Mouse (Mus musculus) heart, embryonic 14.5 days (tissue): ENCODE data around the gene Mrps12. TPM values are rescaled to one million over a fixed set of nuclear protein-coding genes. Genes with fewer than 3 reads are reported as not detected.

ENCODE experiments used
- ATAC-seq: fragments of 200-750 bp; cut with Nextera tagmentation; 2 replicates; pipeline ENCODE4 v1.8.0; 2017; ENCODE audit warnings: low read depth, moderate TSS enrichment; ENCODE audit not compliant: insufficient number of reproducible peaks, insufficient read depth, low FRiP score
- H3K27ac ChIP-seq, 2 experiments: fragments of 200-500 bp in 1 of 2; fragments of 300-500 bp in 1 of 2; sonication (generic) in 1 of 2; replicated peaks in 1 of 2; 2 replicates each; pipeline ENCODE4 v1.5.1; 2012 to 2014; ENCODE audit warnings: low read depth in 2 of 2, low read length in 2 of 2, control low read depth in 1 of 2, mild to moderate bottlenecking in 1 of 2, mixed read lengths in 1 of 2; ENCODE audit not compliant: control insufficient read depth in 1 of 2, insufficient read depth in 1 of 2
- H3K27me3 ChIP-seq: fragments of 300-500 bp; sonication (generic); 2 replicates; pipeline ENCODE4 v1.6.1; 2014; ENCODE audit warnings: mild to moderate bottlenecking, low read length, control low read depth; ENCODE audit not compliant: control insufficient read depth, insufficient read depth
- H3K36me3 ChIP-seq: fragments of 300-500 bp; sonication (generic); 2 replicates; pipeline ENCODE4 v1.6.1; 2014; ENCODE audit warnings: mild to moderate bottlenecking, control low read depth, low read length, mixed read lengths; ENCODE audit not compliant: control insufficient read depth, insufficient read depth
- H3K4me1 ChIP-seq, 2 experiments: fragments of 200-500 bp in 1 of 2; fragments of 300-500 bp in 1 of 2; sonication (generic) in 1 of 2; 2 replicates each; pipeline ENCODE4 v1.6.1; 2012 to 2014; ENCODE audit warnings: low read length in 2 of 2, control low read depth in 1 of 2, mixed read lengths in 1 of 2; ENCODE audit not compliant: control insufficient read depth in 2 of 2, insufficient read depth in 2 of 2
- H3K4me2 ChIP-seq: fragments of 300-500 bp; sonication (generic); 2 replicates; pipeline ENCODE4 v1.6.1; 2014; ENCODE audit warnings: mild to moderate bottlenecking, low read length
- H3K4me3 ChIP-seq, 2 experiments: fragments of 200-500 bp in 1 of 2; fragments of 300-500 bp in 1 of 2; sonication (generic) in 1 of 2; 2 replicates each; pipeline ENCODE4 v1.5.1; 2012 to 2014; ENCODE audit warnings: low read length in 2 of 2, mild to moderate bottlenecking in 2 of 2, control low read depth in 1 of 2, low read depth in 1 of 2, moderate library complexity in 1 of 2; ENCODE audit not compliant: control insufficient read depth in 1 of 2, insufficient read depth in 1 of 2
- H3K9ac ChIP-seq: fragments of 300-500 bp; sonication (generic); 2 replicates; pipeline ENCODE4 v1.6.1; 2014; ENCODE audit warnings: mild to moderate bottlenecking, low read length
- H3K9me3 ChIP-seq: fragments of 300-500 bp; sonication (generic); 2 replicates; pipeline ENCODE4 v1.6.1; 2016; ENCODE audit warnings: low read length, control low read depth; ENCODE audit not compliant: control insufficient read depth
- WGBS: fragments of 180-500 bp; shearing (Covaris S2); extraction: QIAGEN DNeasy Blood & Tissue Kit; methylation state at CpG from one replicate; pipeline ENCODE4 v1.1.7; 2014; 5-methylcytosine and 5-hydroxymethylcytosine counted together
- polyA plus RNA-seq: library from polyadenylated mRNA; unstranded; fragments of >200 nt; fragmentation: Nextera tagmentation; extraction: Ambion mirVana; gene quantifications from 2 replicates; pipeline ENCODE4 v1.2.1, GENCODE M21; 2014

Gene Mrps12
- polyA plus RNA-seq, 1 experiment from 2014 or later: 135 TPM

GRCm38 (mm10) chr7:28732341-28733142 is 9.1 kb downstream of the Mrps12 start:
- 3% methylated on average over 58 of the region's 58 CpGs for WGBS
- Histone ChIP-seq H3K4me3 (peak overlapping the region; percentile 48 to 57), H3K27ac (no peak overlapping the region), H3K9ac (peak overlapping the region; percentile 56), H3K27me3 (no peaks in the 10 kb centered on the region), H3K36me3 (peaks cover 24% of the 10 kb centered on the region), H3K4me1 (peaks cover 7 to 8% of the 10 kb centered on the region in 2 experiments), H3K9me3 (peaks cover 6% of the 10 kb centered on the region), H3K4me2 (peak overlapping the region; percentile 87)
- peak; percentile 76 for ATAC-seq

GRCm38 (mm10) chr7:28727649-28728340 is 13.8 kb downstream of the Mrps12 start:
- Histone ChIP-seq H3K9ac (no peak overlapping the region), H3K4me3 (no peak overlapping the region), H3K4me2 (no peak overlapping the region), H3K36me3 (peaks cover 13% of the 10 kb centered on the region; the same call in 1 of the 2 replicates), H3K27ac (no peak overlapping the region), H3K9me3 (peaks cover 6% of the 10 kb centered on the region), H3K27me3 (no peaks in the 10 kb centered on the region), H3K4me1 (peaks cover 2 to 7% of the 10 kb centered on the region in 2 experiments)
- WGBS: 53% methylated on average over 10 of the region's 10 CpGs
- no peak for ATAC-seq

GRCm38 (mm10) chr7:28726600-28726999 is 15.0 kb downstream of the Mrps12 start:
- H3K4me1 ChIP-seq: peaks cover 0 to 2% of the 10 kb centered on the region in 2 experiments; a peak in 1 of 4 replicates
- no peak overlapping the region for H3K9ac ChIP-seq
- H3K9me3 ChIP-seq: peaks cover 6% of the 10 kb centered on the region
- H3K27me3 ChIP-seq: no peaks in the 10 kb centered on the region
- peaks cover 13% of the 10 kb centered on the region; the same call in 1 of the 2 replicates for H3K36me3 ChIP-seq
- no peak overlapping the region for H3K27ac ChIP-seq
- 8% methylated on average over 14 of the region's 14 CpGs for WGBS
- H3K4me2 ChIP-seq: no peak overlapping the region
- no peak overlapping the region for H3K4me3 ChIP-seq
- ATAC-seq: no peak

GRCm38 (mm10) chr7:28724613-28725012 is 17.0 kb downstream of the Mrps12 start:
- H3K4me2 ChIP-seq: no peak overlapping the region
- 95% methylated on average over 2 of the region's 2 CpGs for WGBS
- H3K27ac ChIP-seq: no peak overlapping the region
- H3K4me1 ChIP-seq: peaks cover 0 to 3% of the 10 kb centered on the region in 2 experiments; a peak in 2 of 4 replicates
- no peaks in the 10 kb centered on the region for H3K9me3 ChIP-seq
- ATAC-seq: no peak
- peaks cover 13% of the 10 kb centered on the region; the same call in 1 of the 2 replicates for H3K36me3 ChIP-seq
- no peak overlapping the region for H3K4me3 ChIP-seq
- no peaks in the 10 kb centered on the region for H3K27me3 ChIP-seq
- H3K9ac ChIP-seq: no peak overlapping the region

- Histone ChIP-seq H3K9ac (no peak overlapping the region), H3K36me3 (peaks cover 13% of the 10 kb centered on the region; the same call in 1 of the 2 replicates), H3K4me2 (no peak overlapping the region), H3K4me1 (peaks cover 3 to 9% of the 10 kb centered on the region in 2 experiments), H3K27me3 (no peaks in the 10 kb centered on the region), H3K9me3 (no peaks in the 10 kb centered on the region), H3K4me3 (no peak overlapping the region), H3K27ac (no peak overlapping the region)
- no peak for ATAC-seq
- WGBS: 90% methylated on average over 7 of the region's 7 CpGs
These were observed 19.5 kb downstream of the Mrps12 start for GRCm38 (mm10) chr7:28722079-28722478.

- Histone ChIP-seq H3K27me3 (no peaks in the 10 kb centered on the region), H3K4me1 (peaks cover 2 to 9% of the 10 kb centered on the region in 2 experiments), H3K4me3 (no peak overlapping the region), H3K9me3 (no peaks in the 10 kb centered on the region), H3K27ac (no peak overlapping the region), H3K4me2 (no peak overlapping the region), H3K9ac (no peak overlapping the region), H3K36me3 (peaks cover 13% of the 10 kb centered on the region; the same call in 1 of the 2 replicates)
- 71% methylated on average over 3 of the region's 3 CpGs for WGBS
- no peak for ATAC-seq
These were observed 20.7 kb downstream of the Mrps12 start for GRCm38 (mm10) chr7:28720753-28721537.

GRCm38 (mm10) chr7:28719650-28720049 is 22.0 kb downstream of the Mrps12 start:
- Histone ChIP-seq H3K27me3 (no peaks in the 10 kb centered on the region), H3K4me1 (peaks cover 9 to 16% of the 10 kb centered on the region in 2 experiments), H3K4me3 (no peak overlapping the region), H3K36me3 (peaks cover 3% of the 10 kb centered on the region; the same call in 1 of the 2 replicates), H3K4me2 (no peak overlapping the region), H3K27ac (no peak overlapping the region), H3K9ac (no peak overlapping the region), H3K9me3 (no peaks in the 10 kb centered on the region)
- ATAC-seq: no peak
- 71% methylated on average over 2 of the region's 2 CpGs for WGBS
